Mouse (Mus musculus) bone marrow, adult 2 months (tissue): ENCODE results near the gene Mdk.

ENCODE experiments used
- CTCF ChIP-seq: fragments of 200-500 bp; IDR thresholded peaks from 2 replicates; pipeline ENCODE4 v1.5.1; 2011; ENCODE audit warnings: low read length, control low read depth; ENCODE audit not compliant: control insufficient read depth, insufficient read depth
- POLR2A ChIP-seq: fragments of 200-500 bp; IDR thresholded peaks from 2 replicates; pipeline ENCODE4 v1.6.1; 2011; ENCODE audit warnings: low read depth, mild to moderate bottlenecking, control low read depth, low read length, borderline replicate concordance; ENCODE audit not compliant: control insufficient read depth

GRCm38 (mm10) chr2:91961901-91962761 lies 30.0 kb upstream of the Mdk start:
- TF ChIP-seq POLR2A (no peak), CTCF (no peak)
